ENCODE assay signal across 9 mouse cellular contexts in genomic region chr11:49871914-49872313, GRCm38 (mm10). TPM values are rescaled to one million over a fixed set of nuclear protein-coding genes. Genes with fewer than 3 reads are reported as not detected.
DNase-seq lines count a peak whose midpoint lies in the region; ATAC-seq and TF ChIP-seq lines count a peak whose summit lies in the region.
"Had no signal": no experiment of that assay in that cellular context is flagged by ENCODE, and none has a peak within 500 bp of the region (broad histone marks: within the 10 kb centered on the region; RNA-seq: fewer than 3 reads in every experiment).

No protein-coding gene starts in this region.

- dilution Hi-C loops in CH12.LX (cut with MboI; ENCODE audit: extremely low pct_ligation_motif_present, extremely low pct_unique_long_range_greater_than_20kb, low sequenced_read_pairs) = no loop called here

- H3K27ac ChIP-seq in forebrain, embryonic 10.5 days = no peak overlapping the region
- H3K27ac ChIP-seq in forebrain, embryonic 12.5 days = no peak overlapping the region
- no peak overlapping the region for H3K27ac ChIP-seq in CH12.LX (ENCODE audit: insufficient read depth, low read depth)
- no peak overlapping the region for H3K27ac ChIP-seq in cerebellum, adult 2 months (ENCODE audit: insufficient read depth, low read length)
- H3K27ac ChIP-seq: stomach, embryonic 15.5 days had no signal

- 64% methylated on average over 6 of the region's 6 CpGs for WGBS in forebrain, embryonic 10.5 days
- WGBS in forebrain, embryonic 12.5 days = 64% methylated on average over 6 of the region's 6 CpGs
- 29% methylated on average over 6 of the region's 6 CpGs for WGBS in cerebellum, adult 2 months

- peak; percentile 41 for DNase-seq in forebrain, embryonic 10.5 days (ENCODE audit: extremely low spot score, low spot score)
- DNase-seq in CH12.LX (ENCODE audit: extremely low read depth) = peak; percentile 84
- DNase-seq in cerebellum, adult 2 months = peak; percentile 52 to 54
- DNase-seq in layer of hippocampus, postnatal 10 days (ENCODE audit: low spot score in 2 of 2) = peak; percentile 62 to 67
- peak; percentile 72 for DNase-seq in mesoderm, embryonic 11.5 days (ENCODE audit: low read depth, low spot score)
- peak; percentile 41 to 74 for DNase-seq in spleen, postnatal 4 days (ENCODE audit: low spot score in 2 of 2)

- TF ChIP-seq POLR2A in CH12.LX (IDR thresholded peaks at IDR 0.05; ENCODE audit: low read depth, low read length) = no peak
- TF ChIP-seq POLR2A in cerebellum, adult 2 months (IDR thresholded peaks at IDR 0.05; ENCODE audit: borderline replicate concordance, insufficient read depth, low read length) = no peak

- ATAC-seq in forebrain, embryonic 12.5 days (ENCODE audit: low FRiP score) = no peak; the same call in 1 of the 2 replicates
- peak; percentile 77 for ATAC-seq in granulocyte monocyte progenitor cell, adult 5-6 weeks (replicated peaks; ENCODE audit: poor library complexity, severe bottlenecking)

- peak; percentile 68 for TF ChIP-seq RAD21 in CH12.LX (IDR thresholded peaks at IDR 0.05; ENCODE audit: low read depth, low read length)

- no peak overlapping the region for H3K4me2 ChIP-seq in forebrain, embryonic 12.5 days
- no peak overlapping the region for H3K4me2 ChIP-seq in CH12.LX (ENCODE audit: insufficient read depth, low read depth, poor library complexity, severe bottlenecking)
- H3K4me2 ChIP-seq: stomach, embryonic 15.5 days had no signal

- H3K27me3 ChIP-seq in forebrain, embryonic 10.5 days (ENCODE audit: poor library complexity, severe bottlenecking) = no peaks in the 10 kb centered on the region
- H3K27me3 ChIP-seq in forebrain, embryonic 12.5 days = no peaks in the 10 kb centered on the region
- no peaks in the 10 kb centered on the region for H3K27me3 ChIP-seq in CH12.LX (replicated peaks)
- no peaks in the 10 kb centered on the region for H3K27me3 ChIP-seq in cerebellum, adult 2 months (ENCODE audit: control insufficient read depth, insufficient read depth, low read length)
- H3K27me3 ChIP-seq: stomach, embryonic 15.5 days had no signal

- TF ChIP-seq EP300 in CH12.LX (IDR thresholded peaks at IDR 0.05; ENCODE audit: low read length) = no peak

- H3K4me3 ChIP-seq in forebrain, embryonic 10.5 days = no peak overlapping the region
- no peak overlapping the region for H3K4me3 ChIP-seq in forebrain, embryonic 12.5 days (replicated peaks)
- H3K4me3 ChIP-seq in CH12.LX (replicated peaks in 1 of 3; ENCODE audit: low read depth in 2 of 3, low read length in 2 of 3, poor library complexity in 1 of 3) = no peak overlapping the region
- H3K4me3 ChIP-seq in cerebellum, adult 2 months (replicated peaks; ENCODE audit: insufficient read depth, low read depth, low read length) = no peak overlapping the region
- H3K4me3 ChIP-seq: stomach, embryonic 15.5 days had no signal

- in situ Hi-C loops in CH12.LX (cut with MboI; ENCODE audit: low pct_ligation_motif_present, low pct_unique_long_range_greater_than_20kb, low sequenced_read_pairs) = no loop called here

- peaks cover 56% of the 10 kb centered on the region for H3K36me3 ChIP-seq in forebrain, embryonic 10.5 days (replicated peaks)
- peaks cover 38% of the 10 kb centered on the region for H3K36me3 ChIP-seq in forebrain, embryonic 12.5 days (replicated peaks)
- H3K36me3 ChIP-seq in CH12.LX (replicated peaks in 1 of 2; ENCODE audit: control insufficient read depth in 1 of 2, insufficient read depth in 1 of 2, low read length in 1 of 2) = peaks cover 24 to 77% of the 10 kb centered on the region in 2 experiments

- no peaks in the 10 kb centered on the region for H3K79me2 ChIP-seq in CH12.LX (replicated peaks; ENCODE audit: control insufficient read depth, extremely low read depth, insufficient read depth, poor library complexity, severe bottlenecking)

- peak; percentile 91 to 93 for TF ChIP-seq CTCF in CH12.LX (conservative IDR thresholded peaks at IDR 0.05 in 1 of 2, IDR thresholded peaks at IDR 0.05 in 1 of 2; ENCODE audit: low read depth in 2 of 2, low read length in 2 of 2)
- peak; percentile 63; the same call in 1 of the 2 replicates for TF ChIP-seq CTCF in cerebellum, adult 2 months (IDR thresholded peaks at IDR 0.05; ENCODE audit: borderline replicate concordance, insufficient read depth, low read depth, low read length)

- no peak overlapping the region for H3K9ac ChIP-seq in forebrain, embryonic 12.5 days
- H3K9ac ChIP-seq in CH12.LX (ENCODE audit: insufficient read depth, low read depth) = no peak overlapping the region
- H3K9ac ChIP-seq: stomach, embryonic 15.5 days had no signal

- no peaks in the 10 kb centered on the region for H3K4me1 ChIP-seq in forebrain, embryonic 10.5 days
- no peaks in the 10 kb centered on the region for H3K4me1 ChIP-seq in forebrain, embryonic 12.5 days
- H3K4me1 ChIP-seq in CH12.LX (ENCODE audit: control insufficient read depth in 1 of 2, insufficient read depth in 2 of 2) = peaks cover 5 to 17% of the 10 kb centered on the region in 2 experiments
- peaks cover 12% of the 10 kb centered on the region; the same call in 1 of the 2 replicates for H3K4me1 ChIP-seq in cerebellum, adult 2 months (ENCODE audit: control insufficient read depth, insufficient read depth, low read length)
- H3K4me1 ChIP-seq: stomach, embryonic 15.5 days had no signal

- no peaks in the 10 kb centered on the region for H3K9me3 ChIP-seq in forebrain, embryonic 10.5 days
- no peaks in the 10 kb centered on the region for H3K9me3 ChIP-seq in forebrain, embryonic 12.5 days
- no peaks in the 10 kb centered on the region for H3K9me3 ChIP-seq in CH12.LX (replicated peaks; ENCODE audit: low read length)
- H3K9me3 ChIP-seq: stomach, embryonic 15.5 days had no signal

TF ChIP-seq in CH12.LX, 34 proteins besides CTCF, POLR2A, EP300 and RAD21:
- TF ChIP-seq SMC3 (IDR thresholded peaks at IDR 0.05; ENCODE audit: low read depth, low read length) (peak; percentile 92), MYC (IDR thresholded peaks at IDR 0.05; ENCODE audit: low read depth, low read length) (no peak), TBP (conservative IDR thresholded peaks at IDR 0.05; ENCODE audit: low read depth, low read length) (no peak)

RNA-seq across cellular contexts. Expression of gene Mapk9, which starts 25.4 kb away (rescaled TPM):
- 21.8 and 23.8 TPM in 2 replicates for polyA plus RNA-seq in forebrain, embryonic 10.5 days (2016; fragmentation: Nextera tagmentation; extraction: Ambion mirVana)
- 41.8 and 43.2 TPM in 2 replicates for polyA plus RNA-seq in forebrain, embryonic 12.5 days (2016; fragmentation: Nextera tagmentation; extraction: Ambion mirVana)
- total RNA-seq in CH12.LX (2012; rRNA removed) (22.0 and 22.5 TPM in 2 replicates), CH12.LX (2014; rRNA removed) (29.3 and 35.3 TPM in 2 replicates)
- 31.7 and 36.8 TPM in 2 replicates for polyA plus RNA-seq in CH12.LX (2012; ENCODE audit: insufficient read length, low read depth)
- polyA plus RNA-seq in cerebellum, adult 2 months (2012; rRNA removed) = 146 and 147 TPM in 2 replicates
- total RNA-seq in granulocyte monocyte progenitor cell, adult 5-6 weeks (2014; fragmentation: Nextera tagmentation) = 26.6 and 41.7 TPM in 2 replicates
- total RNA-seq in granulocyte monocyte progenitor cell, adult 5-6 weeks (2017) = 32.9 and 41.9 TPM in 2 replicates
- total RNA-seq in layer of hippocampus, postnatal 10 days (2021) = 100 to 1,000 TPM; 151 to 152 TPM

RNA-seq across cellular contexts. Expression of gene Rasgef1c, which starts 29.7 kb away (rescaled TPM):
- polyA plus RNA-seq in forebrain, embryonic 10.5 days (2016; fragmentation: Nextera tagmentation; extraction: Ambion mirVana) = 0.29 and 0.33 TPM in 2 replicates
- 1.8 and 2.8 TPM in 2 replicates for polyA plus RNA-seq in forebrain, embryonic 12.5 days (2016; fragmentation: Nextera tagmentation; extraction: Ambion mirVana)
- not detected in 2 replicates for total RNA-seq in CH12.LX (2012; rRNA removed)
- not detected in 2 replicates for total RNA-seq in CH12.LX (2014; rRNA removed)
- not detected in 2 replicates for polyA plus RNA-seq in CH12.LX (2012; ENCODE audit: insufficient read length, low read depth)
- polyA plus RNA-seq in cerebellum, adult 2 months (2012; rRNA removed) = 6.7 and 6.8 TPM in 2 replicates
- total RNA-seq in granulocyte monocyte progenitor cell, adult 5-6 weeks (2014; fragmentation: Nextera tagmentation) = 0.37 TPM in 1 of 2 replicates, not detected in the other
- total RNA-seq in granulocyte monocyte progenitor cell, adult 5-6 weeks (2017) = not detected in 2 replicates
- total RNA-seq in layer of hippocampus, postnatal 10 days (2021) = 1 to 10 TPM; 4.0 to 4.7 TPM
